13 mouse cellular contexts compared by ENCODE assay signal in the genomic region with DNA sequence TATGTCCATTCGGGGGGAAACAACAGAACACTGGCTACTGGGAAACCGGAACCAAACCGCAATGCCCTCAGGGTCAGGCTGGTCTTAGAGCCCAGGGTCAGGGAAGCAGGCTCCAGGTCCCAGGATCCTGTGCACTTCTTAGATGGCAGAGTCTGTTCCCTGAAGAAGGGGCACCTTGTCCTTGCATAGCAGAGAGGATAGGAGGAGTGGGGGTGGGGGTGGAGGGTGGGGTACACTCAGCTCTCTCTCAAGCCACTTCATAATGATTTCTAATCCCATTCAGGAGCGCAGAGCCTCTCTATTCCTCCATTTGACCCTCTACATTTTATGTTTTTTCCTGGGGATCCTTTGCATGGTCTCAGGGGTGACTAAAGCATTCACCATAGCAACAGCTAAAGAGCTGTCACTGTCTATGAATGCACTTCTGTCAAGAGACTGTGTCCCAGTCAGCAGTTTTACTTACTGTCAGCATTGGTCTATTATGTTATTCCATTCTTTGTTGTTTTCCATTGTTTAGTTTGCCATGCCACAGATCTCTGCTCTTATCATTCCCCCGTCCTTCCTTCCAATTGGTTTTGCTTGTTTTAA.
"Had no signal": no experiment of that assay in that cellular context is flagged by ENCODE, and none has a peak within 500 bp of the region (broad histone marks: within the 10 kb centered on the region; RNA-seq: fewer than 3 reads in every experiment).

No protein-coding gene starts in this region.

- H3K9ac ChIP-seq: liver, embryonic 15.5 days; stomach, embryonic 15.5 days had no signal

- H3K36me3 ChIP-seq: limb, embryonic 10.5 days; liver, embryonic 15.5 days; stomach, embryonic 15.5 days had no signal

- ATAC-seq: lung, postnatal 0 days had no signal

- H3K27me3 ChIP-seq: liver, embryonic 15.5 days; stomach, embryonic 15.5 days had no signal

- H3K4me3 ChIP-seq: left cerebral cortex, adult 2 months; limb, embryonic 10.5 days; liver, embryonic 15.5 days; stomach, embryonic 15.5 days had no signal

- H3K4me2 ChIP-seq: liver, embryonic 11.5 days; liver, embryonic 15.5 days; stomach, embryonic 15.5 days had no signal

- H3K4me1 ChIP-seq: limb, embryonic 10.5 days; liver, embryonic 15.5 days; stomach, embryonic 15.5 days had no signal

- H3K27ac ChIP-seq: left cerebral cortex, adult 2 months; limb, embryonic 10.5 days; liver, embryonic 15.5 days; stomach, embryonic 15.5 days had no signal

- H3K9me3 ChIP-seq: limb, embryonic 10.5 days; liver, embryonic 15.5 days; stomach, embryonic 15.5 days had no signal

- DNase-seq: kidney, adult 8-10 months; kidney, postnatal 25 days; lung, adult 2 months; lung, postnatal 36 days; right cerebral cortex, postnatal 14 days; thymus, adult 2 months; thymus, postnatal 25 days had no signal
